Mouse (Mus musculus) thymus, postnatal 25 days (tissue): Measurements from ENCODE around the gene Flrt2.
"Not testable (repeated sequence)": the region's sequence is repeated elsewhere in the genome, so short reads cannot be mapped to it uniquely, and the experiment has no call there.

ENCODE experiments used
- DNase-seq: peaks from one replicate; pipeline ENCODE4 v3.0.0; 2022

The Flrt2 gene

GRCm38 (mm10) chr12:95691961-95692767 lies at the start of gene Flrt2:
Gene Flrt2, plus strand, starts transcription at chr12:95692226.
- DNase-seq = no peak

GRCm38 (mm10) chr12:95642226-95642625 lies 49.8 kb upstream of the Flrt2 start:
- no peak for DNase-seq

GRCm38 (mm10) chr12:95647179-95647578 lies 44.8 kb upstream of the Flrt2 start:
- DNase-seq = not testable (repeated sequence)

- DNase-seq = no peak
Observed at GRCm38 (mm10) chr12:95652172-95653156, 39.6 kb upstream of the Flrt2 start.

GRCm38 (mm10) chr12:95656594-95656993 lies 35.4 kb upstream of the Flrt2 start:
- DNase-seq = no peak

GRCm38 (mm10) chr12:95667296-95667695 lies 24.7 kb upstream of the Flrt2 start:
- no peak for DNase-seq

GRCm38 (mm10) chr12:95675711-95676110 lies 16.3 kb upstream of the Flrt2 start:
- DNase-seq = no peak

GRCm38 (mm10) chr12:95690819-95691218 lies 1.2 kb upstream of the Flrt2 start:
- no peak for DNase-seq

GRCm38 (mm10) chr12:95692948-95693650 lies 1.1 kb downstream of the Flrt2 start:
- no peak for DNase-seq

GRCm38 (mm10) chr12:95693651-95694471 lies 1.8 kb downstream of the Flrt2 start:
- DNase-seq = no peak

GRCm38 (mm10) chr12:95694507-95694906 lies 2.5 kb downstream of the Flrt2 start:
- no peak for DNase-seq

- no peak for DNase-seq
Observed at GRCm38 (mm10) chr12:95694991-95695833, 3.2 kb downstream of the Flrt2 start.

- no peak for DNase-seq
Observed at GRCm38 (mm10) chr12:95695834-95696521, 4.0 kb downstream of the Flrt2 start.

- no peak for DNase-seq
Observed at GRCm38 (mm10) chr12:95696522-95697025, 4.5 kb downstream of the Flrt2 start.

- DNase-seq = no peak
Observed at GRCm38 (mm10) chr12:95698556-95698955, 6.5 kb downstream of the Flrt2 start.

GRCm38 (mm10) chr12:95700746-95701145 lies 8.7 kb downstream of the Flrt2 start:
- DNase-seq = no peak

- no peak for DNase-seq
Observed at GRCm38 (mm10) chr12:95701580-95701979, 9.6 kb downstream of the Flrt2 start.

GRCm38 (mm10) chr12:95705006-95705405 lies 13.0 kb downstream of the Flrt2 start:
- no peak for DNase-seq

- peak; percentile 8 for DNase-seq
Observed at GRCm38 (mm10) chr12:95723265-95723664, 31.2 kb downstream of the Flrt2 start.

- DNase-seq = no peak
Observed at GRCm38 (mm10) chr12:95734075-95734474, 42.0 kb downstream of the Flrt2 start.
